Mouse (Mus musculus) kidney, embryonic 15.5 days (tissue): Measurements from ENCODE around the gene G3bp1. TPM values are rescaled to one million over a fixed set of nuclear protein-coding genes. Genes with fewer than 3 reads are reported as not detected.

Experiments used
- ATAC-seq: fragments of 200-750 bp; cut with Nextera tagmentation; replicated peaks from 2 replicates; pipeline ENCODE4 v1.8.0; 2017; ENCODE audit warnings: moderate TSS enrichment; ENCODE audit not compliant: low FRiP score
- H3K27ac ChIP-seq: fragments of 300-500 bp; sonication (generic); 2 replicates; pipeline ENCODE4 v1.5.1; 2015; ENCODE audit warnings: mild to moderate bottlenecking, inconsistent platforms
- H3K27me3 ChIP-seq: fragments of 300-500 bp; sonication (generic); 2 replicates; pipeline ENCODE4 v1.6.1; 2015; ENCODE audit warnings: inconsistent platforms
- H3K36me3 ChIP-seq: fragments of 300-500 bp; sonication (generic); 2 replicates; pipeline ENCODE4 v1.6.1; 2015; ENCODE audit warnings: inconsistent platforms
- H3K4me1 ChIP-seq: fragments of 300-500 bp; sonication (generic); 2 replicates; pipeline ENCODE4 v1.6.1; 2015; ENCODE audit warnings: inconsistent platforms
- H3K4me2 ChIP-seq: fragments of 300-500 bp; sonication (generic); 2 replicates; pipeline ENCODE4 v1.6.1; 2015; ENCODE audit warnings: moderate library complexity, mild to moderate bottlenecking, inconsistent platforms
- H3K4me3 ChIP-seq: fragments of 300-500 bp; sonication (generic); replicated peaks from 2 replicates; pipeline ENCODE4 v1.5.1; 2015; ENCODE audit warnings: mild to moderate bottlenecking, inconsistent platforms
- H3K9ac ChIP-seq: fragments of 300-500 bp; sonication (generic); 2 replicates; pipeline ENCODE4 v1.6.1; 2015; ENCODE audit warnings: mild to moderate bottlenecking, inconsistent platforms
- H3K9me3 ChIP-seq: fragments of 300-500 bp; sonication (generic); replicated peaks from 2 replicates; pipeline ENCODE4 v1.6.1; 2016; ENCODE audit warnings: inconsistent platforms
- WGBS: fragments of 180-500 bp; shearing (Covaris S2); methylation state at CpG from one replicate; pipeline ENCODE4 v1.1.7; 2015; ENCODE audit warnings: mixed read lengths; 5-methylcytosine and 5-hydroxymethylcytosine counted together
- polyA plus RNA-seq: library from polyadenylated mRNA; unstranded; fragments of >200 nt; fragmentation: Nextera tagmentation; extraction: Ambion mirVana; gene quantifications from 2 replicates; pipeline ENCODE4 v1.2.1, GENCODE M21; 2015

The G3bp1 gene
- polyA plus RNA-seq, result 199 and 203 TPM in 2 replicates

DNA sequence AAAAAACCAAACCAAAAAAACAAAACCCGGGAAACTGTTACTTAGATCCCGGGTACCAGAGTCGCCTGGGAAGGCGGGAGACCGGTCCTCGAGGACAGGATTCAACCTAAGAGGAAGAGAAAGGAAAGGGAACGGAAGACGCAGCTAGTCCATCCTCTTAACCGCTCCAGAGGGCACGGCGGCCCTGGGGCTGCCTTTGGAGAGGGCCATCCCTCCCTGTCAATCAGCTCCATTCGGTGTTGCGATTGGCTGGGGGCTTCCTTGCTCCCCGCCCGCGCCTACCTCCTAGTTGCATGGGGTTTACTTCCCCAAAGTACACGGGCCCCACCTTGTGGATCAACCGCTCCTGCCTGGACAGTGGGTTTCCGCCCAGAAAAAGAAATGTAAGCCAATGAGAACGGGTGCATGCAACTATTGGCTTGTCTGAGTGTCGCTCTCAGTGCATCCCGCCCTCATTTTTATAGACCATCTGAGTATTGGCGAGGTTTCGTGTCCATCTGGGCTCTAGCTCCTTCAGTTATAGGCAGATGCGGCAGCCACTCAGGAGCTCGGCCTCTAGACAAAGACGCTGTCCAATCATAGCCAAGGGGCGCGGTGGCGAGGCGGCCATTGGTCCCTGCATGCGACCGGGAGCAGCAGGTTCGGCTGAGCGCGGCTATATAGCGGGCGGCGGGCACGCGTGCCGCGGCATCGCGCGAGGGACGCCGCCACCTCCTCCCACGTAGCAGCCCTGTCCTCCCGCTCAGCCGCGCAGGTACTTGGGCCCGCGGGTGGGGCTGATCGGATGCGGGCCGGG lies at the start of gene G3bp1:
Gene G3bp1, plus strand, starts transcription at position 638 of the 796 bp plus-strand sequence.
- peak within 1 kb of the TSS; percentile 97 for H3K27ac ChIP-seq
- H3K4me1 ChIP-seq, result peaks cover 44% of the 10 kb centered on the region
- no peaks in the 10 kb centered on the region for H3K9me3 ChIP-seq
- peak within 1 kb of the TSS; percentile 95 for H3K9ac ChIP-seq
- ATAC-seq, result peak; percentile 97
- peak within 1 kb of the TSS; percentile 87 for H3K4me2 ChIP-seq
- no peaks in the 10 kb centered on the region for H3K27me3 ChIP-seq
- peak within 1 kb of the TSS; percentile 88 for H3K4me3 ChIP-seq
- peaks cover 21% of the 10 kb centered on the region for H3K36me3 ChIP-seq
- 0% methylated on average over 57 of the region's 57 CpGs for WGBS

DNA sequence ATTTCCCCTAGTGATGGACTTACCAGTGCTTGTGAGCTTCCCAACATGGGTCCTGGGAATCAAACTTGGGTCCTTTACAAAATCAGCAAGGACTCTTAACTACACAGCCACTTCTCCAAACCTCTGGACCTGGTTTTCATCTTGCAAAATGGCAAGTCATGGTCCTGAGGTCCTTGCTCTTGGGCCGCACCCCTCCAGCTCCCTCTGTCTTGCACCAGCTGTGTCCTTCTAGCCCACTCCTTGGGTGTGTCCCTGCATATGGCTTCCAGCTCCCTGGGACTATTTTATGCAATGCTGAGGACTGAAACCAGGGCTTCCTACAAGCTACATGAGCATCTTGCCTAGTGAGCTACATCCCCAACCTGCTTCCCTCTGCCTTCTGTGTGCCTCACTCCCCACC lies 46.5 kb upstream of the G3bp1 start, which contains the start of gene Sparc:
Gene Sparc, minus strand, starts transcription at position 206 of the 400 bp plus-strand sequence.
- H3K4me3 ChIP-seq, result no peak within 1 kb of the TSS
- H3K9me3 ChIP-seq, result no peaks in the 10 kb centered on the region
- no peaks in the 10 kb centered on the region for H3K36me3 ChIP-seq
- H3K4me2 ChIP-seq, result no peak within 1 kb of the TSS
- H3K9ac ChIP-seq, result no peak within 1 kb of the TSS
- no peaks in the 10 kb centered on the region for H3K27me3 ChIP-seq
- H3K27ac ChIP-seq, result peak within 1 kb of the TSS; percentile 59
- WGBS, result 92% methylated on average over 1 of the region's 1 CpGs
- peaks cover 72% of the 10 kb centered on the region for H3K4me1 ChIP-seq
- ATAC-seq, result no peak

DNA sequence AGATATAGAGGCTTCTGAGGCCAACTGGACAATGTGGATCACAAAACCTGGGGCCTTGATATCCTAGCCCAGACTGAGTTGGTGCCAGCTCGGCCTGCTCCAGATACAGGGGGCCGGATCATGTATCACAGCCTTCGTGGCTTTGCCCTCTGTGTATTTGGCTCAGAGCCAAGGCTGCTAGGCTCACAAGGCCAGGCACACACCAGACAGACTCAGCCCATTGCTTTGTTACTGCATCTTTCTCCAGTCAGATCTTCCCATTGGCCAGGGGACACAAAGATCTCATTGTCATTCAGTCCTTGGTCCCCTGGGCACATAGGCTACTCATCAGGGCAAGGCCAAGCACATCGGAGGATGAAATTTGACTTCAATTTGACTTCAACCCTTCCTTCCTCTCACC lies 45.7 kb upstream of the G3bp1 start:
- Histone ChIP-seq H3K4me3 (no peak overlapping the region), H3K27ac (peak overlapping the region; percentile 59), H3K4me1 (peaks cover 76% of the 10 kb centered on the region), H3K9me3 (no peaks in the 10 kb centered on the region), H3K27me3 (no peaks in the 10 kb centered on the region), H3K9ac (no peak overlapping the region), H3K4me2 (no peak overlapping the region), H3K36me3 (no peaks in the 10 kb centered on the region)
- no peak for ATAC-seq
- WGBS, result 19% methylated on average over 4 of the region's 4 CpGs

GRCm38 (mm10) chr11:55424746-55425360 lies 44.6 kb upstream of the G3bp1 start:
- H3K27me3 ChIP-seq, result no peaks in the 10 kb centered on the region
- no peaks in the 10 kb centered on the region for H3K36me3 ChIP-seq
- no peak overlapping the region for H3K9ac ChIP-seq
- no peak overlapping the region for H3K27ac ChIP-seq
- peaks cover 68% of the 10 kb centered on the region for H3K4me1 ChIP-seq
- H3K4me2 ChIP-seq, result no peak overlapping the region
- H3K9me3 ChIP-seq, result no peaks in the 10 kb centered on the region
- H3K4me3 ChIP-seq, result no peak overlapping the region
- WGBS, result 75% methylated on average over 8 of the region's 8 CpGs
- no peak for ATAC-seq

DNA sequence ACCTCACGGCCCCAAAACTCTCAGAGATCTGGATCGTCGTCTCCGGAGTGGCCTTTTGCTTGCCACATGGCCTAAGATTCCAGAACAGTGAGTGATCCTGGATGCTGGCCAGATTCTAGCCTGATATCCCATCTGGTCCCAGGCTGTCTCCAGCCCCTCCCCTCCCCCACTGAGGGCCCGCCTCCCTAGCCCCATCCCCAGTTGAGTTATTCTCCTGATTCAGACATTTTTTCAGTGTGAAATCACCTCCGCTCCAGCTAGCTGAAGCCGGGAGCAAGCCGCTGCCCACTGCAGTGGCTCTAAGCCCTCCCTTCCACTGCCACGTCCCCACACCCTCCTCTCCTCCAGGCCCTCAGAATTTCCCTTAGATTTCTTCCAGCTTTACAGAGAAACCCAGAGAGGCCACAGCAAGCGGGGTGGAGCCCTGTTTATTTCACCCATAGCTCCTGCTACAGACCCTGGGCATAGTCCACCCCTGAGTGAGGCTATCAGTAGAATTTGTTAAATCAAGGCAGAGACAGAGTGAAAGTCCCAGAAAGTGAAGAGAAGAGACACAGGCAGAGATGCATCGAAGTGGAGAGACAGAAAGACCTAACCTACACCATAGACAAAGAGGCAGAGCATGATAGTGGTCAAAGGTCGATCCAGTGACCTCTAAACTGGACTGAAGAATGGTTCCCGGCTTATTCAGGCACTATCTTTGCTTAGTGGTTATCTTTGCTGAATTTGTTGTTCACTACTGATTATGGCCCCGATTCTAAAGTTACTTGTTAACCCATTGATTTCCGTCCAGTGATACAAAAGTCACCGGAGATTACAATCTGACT lies 41.1 kb upstream of the G3bp1 start:
- Histone ChIP-seq H3K4me2 (peak overlapping the region; percentile 21; the same call in 1 of the 2 replicates), H3K9ac (peak overlapping the region; percentile 18; the same call in 1 of the 2 replicates), H3K27me3 (no peaks in the 10 kb centered on the region), H3K4me3 (no peak overlapping the region), H3K4me1 (peaks cover 50% of the 10 kb centered on the region), H3K36me3 (no peaks in the 10 kb centered on the region), H3K9me3 (no peaks in the 10 kb centered on the region), H3K27ac (peak overlapping the region; percentile 96)
- peak; percentile 92 for ATAC-seq
- WGBS, result 29% methylated on average over 16 of the region's 16 CpGs

GRCm38 (mm10) chr11:55429973-55430372 lies 39.5 kb upstream of the G3bp1 start:
- WGBS, result 90% methylated on average over 2 of the region's 2 CpGs
- no peak overlapping the region for H3K9ac ChIP-seq
- no peak overlapping the region for H3K4me3 ChIP-seq
- no peak for ATAC-seq
- no peak overlapping the region for H3K27ac ChIP-seq
- no peaks in the 10 kb centered on the region for H3K27me3 ChIP-seq
- H3K4me1 ChIP-seq, result peaks cover 35% of the 10 kb centered on the region
- H3K9me3 ChIP-seq, result no peaks in the 10 kb centered on the region
- no peaks in the 10 kb centered on the region for H3K36me3 ChIP-seq
- no peak overlapping the region for H3K4me2 ChIP-seq

GRCm38 (mm10) chr11:55432981-55433380 lies 36.5 kb upstream of the G3bp1 start:
- no peak for ATAC-seq
- peak overlapping the region; percentile 42; the same call in 1 of the 2 replicates for H3K27ac ChIP-seq
- no peaks in the 10 kb centered on the region for H3K36me3 ChIP-seq
- H3K4me1 ChIP-seq, result peaks cover 16% of the 10 kb centered on the region
- H3K27me3 ChIP-seq, result no peaks in the 10 kb centered on the region
- H3K9me3 ChIP-seq, result no peaks in the 10 kb centered on the region
- no peak overlapping the region for H3K9ac ChIP-seq
- WGBS, result 36% methylated on average over 3 of the region's 3 CpGs
- no peak overlapping the region for H3K4me3 ChIP-seq
- no peak overlapping the region for H3K4me2 ChIP-seq

GRCm38 (mm10) chr11:55436089-55436488 lies 33.4 kb upstream of the G3bp1 start:
- no peak for ATAC-seq

GRCm38 (mm10) chr11:55438031-55438430 lies 31.5 kb upstream of the G3bp1 start:
- Histone ChIP-seq H3K27ac (no peak overlapping the region), H3K4me2 (no peak overlapping the region), H3K4me1 (0 out of 2 replicates have a peak, but pooled peaks cover 4% of the 10 kb centered on the region), H3K4me3 (no peak overlapping the region), H3K36me3 (no peaks in the 10 kb centered on the region), H3K27me3 (no peaks in the 10 kb centered on the region), H3K9me3 (no peaks in the 10 kb centered on the region), H3K9ac (no peak overlapping the region)
- WGBS, result 38% methylated on average over 4 of the region's 4 CpGs
- no peak for ATAC-seq

More at GRCm38 (mm10) chr11:55436089-55436488, 33.4 kb upstream of the G3bp1 start:
- 87% methylated on average over 6 of the region's 6 CpGs for WGBS
- Histone ChIP-seq H3K4me2 (no peak overlapping the region), H3K27ac (no peak overlapping the region), H3K27me3 (no peaks in the 10 kb centered on the region), H3K9me3 (no peaks in the 10 kb centered on the region), H3K4me3 (no peak overlapping the region), H3K36me3 (no peaks in the 10 kb centered on the region), H3K9ac (no peak overlapping the region), H3K4me1 (0 out of 2 replicates have a peak, but pooled peaks cover 8% of the 10 kb centered on the region)

DNA sequence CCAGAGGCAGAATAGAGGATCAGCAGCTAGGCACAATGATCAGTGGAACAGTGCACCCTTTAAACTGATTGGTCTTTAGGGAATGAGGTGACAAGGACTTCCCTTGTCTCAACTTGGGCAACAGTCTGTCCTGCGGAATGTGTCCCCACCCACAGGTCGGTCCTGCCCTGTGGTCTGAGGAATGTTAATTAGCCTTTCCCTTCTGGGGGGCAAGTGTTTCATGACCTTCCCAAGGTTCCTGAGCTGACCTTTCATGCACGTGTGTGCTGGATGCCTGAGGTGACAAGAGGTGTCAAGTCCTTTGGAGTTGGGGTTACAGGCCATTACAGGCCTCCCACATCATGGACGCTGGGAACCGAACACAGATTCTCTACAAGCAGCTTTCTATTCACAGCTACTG lies 29.8 kb upstream of the G3bp1 start:
- Histone ChIP-seq H3K4me3 (no peak overlapping the region), H3K4me1 (peaks cover 7% of the 10 kb centered on the region; the same call in 1 of the 2 replicates), H3K27ac (no peak overlapping the region), H3K9me3 (no peaks in the 10 kb centered on the region), H3K9ac (no peak overlapping the region), H3K36me3 (no peaks in the 10 kb centered on the region), H3K27me3 (no peaks in the 10 kb centered on the region), H3K4me2 (no peak overlapping the region)
- 51% methylated on average over 5 of the region's 5 CpGs for WGBS
- no peak for ATAC-seq

GRCm38 (mm10) chr11:55444772-55445171 lies 24.7 kb upstream of the G3bp1 start:
- no peak overlapping the region for H3K4me3 ChIP-seq
- H3K27ac ChIP-seq, result no peak overlapping the region
- H3K4me1 ChIP-seq, result peaks cover 13% of the 10 kb centered on the region
- no peaks in the 10 kb centered on the region for H3K9me3 ChIP-seq
- ATAC-seq, result no peak
- peaks cover 35% of the 10 kb centered on the region for H3K36me3 ChIP-seq
- no peak overlapping the region for H3K4me2 ChIP-seq
- no peaks in the 10 kb centered on the region for H3K27me3 ChIP-seq
- WGBS, result 0% methylated on average over 1 of the region's 1 CpGs
- H3K9ac ChIP-seq, result no peak overlapping the region
